Mouse (Mus musculus) embryo, embryonic 11 days (tissue): ENCODE results near the gene Arhgap44.

ENCODE experiments used
- DNase-seq: peaks from one replicate; pipeline ENCODE4 v3.0.0-alpha.2; 2015

The Arhgap44 gene

GRCm38 (mm10) chr11:64999685-65000084 is 163.1 kb downstream of the Arhgap44 start:
- no peak for DNase-seq

- no peak for DNase-seq
Observed at GRCm38 (mm10) chr11:64998439-64998838, 164.3 kb downstream of the Arhgap44 start.

GRCm38 (mm10) chr11:64988556-64988955 is 174.2 kb downstream of the Arhgap44 start:
- DNase-seq, result no peak

GRCm38 (mm10) chr11:64979489-64979845 is 183.3 kb downstream of the Arhgap44 start:
- no peak for DNase-seq

GRCm38 (mm10) chr11:64978720-64979488 is 183.9 kb downstream of the Arhgap44 start, which contains the start of gene Elac2:
Gene Elac2, plus strand, starts transcription at chr11:64979038.
- peak; percentile 99 for DNase-seq

- DNase-seq, result no peak
Observed at GRCm38 (mm10) chr11:64972418-64972817, 190.3 kb downstream of the Arhgap44 start.

- no peak for DNase-seq
Observed at GRCm38 (mm10) chr11:64971471-64971988, 191.2 kb downstream of the Arhgap44 start.

GRCm38 (mm10) chr11:64968939-64969342 is 193.8 kb downstream of the Arhgap44 start:
- DNase-seq, result peak; percentile 50

- peak; percentile 90 for DNase-seq
Observed at GRCm38 (mm10) chr11:64968507-64968906, 194.3 kb downstream of the Arhgap44 start.

GRCm38 (mm10) chr11:64962629-64963028 is 200.1 kb downstream of the Arhgap44 start:
- DNase-seq, result no peak

GRCm38 (mm10) chr11:64956962-64957729 is 205.6 kb downstream of the Arhgap44 start:
- peak; percentile 64 for DNase-seq
